Mouse (Mus musculus) CD4-positive helper T cell, adult 2 months (primary cell): Measurements from ENCODE around the gene Tubd1.

Experiments used
- DNase-seq: peaks from one replicate; pipeline ENCODE4 v3.0.0-alpha.2; 2012; ENCODE audit warnings: low read depth, missing footprints, low spot score

Tubd1 gene

GRCm38 (mm10) chr11:86598572-86598971 is 53.8 kb downstream of the Tubd1 start:
- no peak for DNase-seq

DNA sequence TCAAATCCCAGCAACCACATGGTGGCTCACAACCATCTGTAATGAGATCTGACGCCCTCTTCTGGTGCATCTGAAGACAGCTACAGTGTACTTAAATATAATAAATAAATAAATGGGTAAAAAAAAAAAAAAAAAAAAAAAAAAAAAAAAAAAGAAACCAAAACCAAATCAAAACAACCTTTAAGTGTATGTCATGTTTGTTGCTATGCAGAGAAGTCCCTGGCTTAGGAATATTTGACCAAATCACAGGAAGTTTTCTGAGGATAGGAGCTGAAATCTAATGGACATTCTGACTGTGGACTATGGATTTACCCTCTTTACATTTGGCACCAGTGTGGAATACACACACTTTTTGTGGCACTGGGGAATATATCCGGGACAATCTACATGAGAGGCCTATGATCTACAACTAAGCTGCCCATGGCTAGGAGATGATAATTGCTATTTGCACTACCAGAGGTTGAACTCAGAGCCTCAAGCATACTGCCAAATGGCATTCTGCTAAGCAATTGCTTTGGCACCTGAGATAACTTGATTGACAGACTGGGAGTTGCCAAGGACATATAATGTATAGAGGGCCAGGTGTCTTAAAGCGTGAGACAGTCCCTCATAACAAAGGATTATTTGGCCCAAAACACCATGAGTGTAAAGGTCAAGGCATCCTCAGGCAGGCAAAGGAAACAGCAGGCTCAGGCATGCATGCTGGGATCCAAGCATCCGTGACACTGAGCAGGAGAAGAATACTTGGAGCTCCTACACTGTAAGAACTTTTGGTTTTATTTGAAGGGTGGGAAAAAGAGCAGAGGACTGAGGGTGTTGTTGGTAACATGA is 54.8 kb downstream of the Tubd1 start:
- DNase-seq: no peak

DNA sequence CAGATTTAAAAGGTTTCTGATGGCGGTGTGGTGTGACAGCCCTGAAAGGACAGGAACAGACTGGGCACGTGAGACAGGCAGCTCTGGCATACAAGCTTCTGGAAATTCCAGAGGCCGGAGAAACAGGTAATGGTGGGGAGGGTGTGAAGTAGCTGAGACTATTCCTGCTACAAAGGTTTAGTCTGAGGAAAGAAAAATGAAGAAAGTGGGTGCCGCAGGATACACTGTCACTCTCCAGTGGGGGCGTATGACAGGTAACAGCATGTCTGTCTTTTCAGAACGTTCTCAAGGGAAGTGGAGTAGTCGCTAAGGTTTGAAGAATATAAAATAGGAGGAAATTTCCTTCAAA is 55.4 kb downstream of the Tubd1 start:
- peak; percentile 25 for DNase-seq

DNA sequence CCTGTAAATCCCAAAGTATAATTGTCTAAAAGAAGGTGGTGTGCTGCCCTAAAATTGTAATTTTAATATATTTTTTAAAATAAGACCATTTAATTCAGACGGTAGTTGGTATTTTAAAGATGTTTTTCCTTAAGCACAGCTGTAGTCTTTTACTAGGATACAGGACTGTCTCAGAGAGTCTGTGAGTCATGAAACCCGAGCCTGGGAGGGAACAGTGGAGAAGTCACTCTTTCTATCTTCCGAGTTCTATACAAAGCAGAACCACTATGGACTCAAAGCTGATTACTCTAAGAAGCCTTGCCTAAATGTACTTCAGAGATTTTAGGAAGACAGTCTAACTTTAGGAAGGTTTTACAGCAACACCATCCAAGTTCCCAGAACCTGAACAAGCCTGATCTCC is 57.3 kb downstream of the Tubd1 start:
- DNase-seq: no peak

DNA sequence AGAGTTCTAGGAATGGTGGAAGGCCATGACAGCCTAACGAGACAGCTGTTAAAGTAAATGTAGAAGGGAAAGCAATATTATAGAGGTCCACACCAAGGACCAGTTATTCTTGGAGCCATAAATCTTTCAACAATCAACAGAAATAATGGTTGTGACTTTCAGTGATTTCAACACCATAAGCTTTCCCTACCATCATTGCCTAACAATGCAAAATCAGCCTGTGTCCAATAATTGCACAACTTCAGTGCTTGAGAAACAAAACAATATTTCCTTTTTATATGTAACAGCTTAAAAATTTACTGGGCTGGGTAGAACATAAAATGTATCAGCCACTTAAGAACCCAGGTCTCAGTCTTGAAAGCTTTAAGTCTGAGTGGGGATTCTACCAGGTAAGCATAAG is 58.9 kb downstream of the Tubd1 start:
- DNase-seq: no peak

DNA sequence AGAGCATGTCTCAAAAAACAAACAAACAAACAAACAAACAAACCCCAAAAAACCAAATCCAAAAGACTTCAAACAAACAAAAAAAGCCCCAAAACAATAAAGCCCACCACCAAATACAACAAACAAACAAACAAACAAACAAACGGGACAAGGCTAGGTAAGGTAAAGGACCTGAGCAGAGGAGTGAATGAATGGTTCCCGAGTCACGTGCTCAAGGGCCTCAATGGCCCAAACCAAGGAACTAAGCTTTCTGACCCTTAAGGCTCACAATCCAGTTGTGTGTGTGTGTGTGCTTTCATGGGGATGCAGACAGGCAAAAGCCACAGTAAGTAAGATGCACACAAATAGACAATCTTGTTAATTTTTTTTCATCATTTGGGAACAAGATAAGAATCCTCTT is 59.5 kb downstream of the Tubd1 start:
- no peak for DNase-seq

GRCm38 (mm10) chr11:86604732-86605520 is 60.1 kb downstream of the Tubd1 start:
- no peak for DNase-seq

DNA sequence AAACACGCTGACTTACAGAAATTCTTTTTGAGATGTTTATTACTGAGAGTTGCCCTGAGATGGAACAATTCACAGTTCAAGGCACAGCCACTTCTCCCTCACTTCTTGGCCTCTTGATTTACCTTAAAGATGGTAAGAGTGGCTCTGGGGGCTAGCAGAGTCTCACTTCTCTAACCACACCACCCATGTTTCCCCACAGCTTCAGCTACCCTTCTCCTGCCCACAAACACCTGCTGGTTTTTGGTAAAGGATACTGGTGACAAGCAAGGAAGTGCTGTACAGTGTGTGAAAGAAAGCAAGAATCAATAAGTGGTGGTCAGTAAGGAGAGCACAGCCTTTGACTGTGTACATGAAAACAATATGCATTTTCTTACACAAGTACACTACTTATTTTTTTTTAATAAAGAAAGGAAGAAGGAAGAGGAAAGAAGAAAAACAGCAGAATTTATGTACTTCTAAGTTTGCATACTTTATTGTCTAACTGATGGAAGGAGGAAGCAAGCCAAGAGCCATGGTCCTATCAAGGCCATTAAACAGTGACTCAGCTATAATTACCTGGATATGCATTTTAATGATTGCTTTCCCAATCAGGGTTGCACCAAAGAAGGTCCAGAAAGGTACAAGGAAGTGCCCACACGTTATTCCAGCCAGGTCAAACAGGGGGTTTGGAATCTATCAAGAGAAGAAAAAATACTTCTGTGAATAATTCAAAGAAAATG is 62.0 kb downstream of the Tubd1 start:
- peak; percentile 53 for DNase-seq

DNA sequence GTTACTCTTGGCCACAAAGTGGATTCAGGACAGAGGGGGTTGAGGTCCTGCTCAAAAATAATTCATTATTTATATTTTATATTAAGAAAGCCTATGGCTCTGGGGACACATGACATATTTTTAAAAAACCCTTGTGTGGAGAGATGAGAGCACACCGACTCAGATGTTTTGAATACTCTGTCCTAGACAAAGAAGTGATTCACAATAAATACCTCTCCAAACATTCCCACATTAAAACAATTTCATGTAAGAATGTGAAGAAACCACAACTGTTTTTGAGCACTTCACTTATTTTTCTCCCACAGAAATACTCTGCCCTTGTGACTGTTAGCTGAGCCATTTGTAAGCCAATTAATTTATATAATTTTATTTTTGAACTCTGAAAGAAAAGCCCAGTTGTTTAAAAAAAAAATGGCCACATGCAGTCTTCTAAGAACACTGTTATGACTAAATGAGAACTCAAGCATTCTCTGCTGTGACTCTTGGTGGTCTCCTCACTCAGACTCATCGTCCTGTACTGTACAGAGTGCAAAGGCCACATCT is 63.1 kb downstream of the Tubd1 start:
- DNase-seq: no peak

DNA sequence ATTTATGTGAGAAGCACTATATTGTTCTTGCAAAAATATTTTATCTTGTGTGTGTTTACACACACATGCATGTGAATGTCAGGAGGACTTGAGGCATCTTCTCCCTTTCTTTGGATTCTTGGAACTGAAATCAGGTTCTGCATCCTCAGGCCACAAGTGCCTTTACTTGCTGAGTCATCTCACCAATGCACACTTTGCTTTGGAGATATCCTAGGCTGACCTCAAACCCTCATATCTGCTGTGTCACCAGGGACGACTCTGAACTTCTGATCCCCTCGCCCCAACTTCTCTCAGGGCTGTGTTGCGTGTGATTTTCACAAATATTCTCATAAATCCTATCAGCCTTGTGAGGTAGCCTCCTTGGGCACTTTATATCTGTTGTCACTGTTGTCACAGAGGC is 65.4 kb downstream of the Tubd1 start:
- DNase-seq: no peak

DNA sequence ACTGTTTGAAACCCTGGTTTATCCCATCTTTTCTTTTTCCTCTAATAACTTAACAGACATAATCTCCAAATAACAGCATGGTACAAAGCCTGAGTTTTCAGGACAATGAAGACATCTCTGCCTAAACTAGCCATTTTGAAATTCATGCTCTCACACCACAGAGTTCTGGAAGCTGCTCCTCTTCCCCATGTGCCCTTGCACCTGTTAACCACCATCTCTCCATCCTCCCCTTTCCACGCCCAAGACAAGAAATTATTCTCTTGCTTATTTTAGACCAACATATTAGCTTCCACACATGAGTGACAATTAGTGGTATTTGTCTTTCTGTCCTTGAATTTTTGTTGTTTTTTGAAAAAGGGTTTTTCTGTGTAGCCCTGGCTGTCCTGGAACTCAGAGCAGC is 67.2 kb downstream of the Tubd1 start:
- no peak for DNase-seq

GRCm38 (mm10) chr11:86614056-86614530 is 69.3 kb downstream of the Tubd1 start:
- no peak for DNase-seq

DNA sequence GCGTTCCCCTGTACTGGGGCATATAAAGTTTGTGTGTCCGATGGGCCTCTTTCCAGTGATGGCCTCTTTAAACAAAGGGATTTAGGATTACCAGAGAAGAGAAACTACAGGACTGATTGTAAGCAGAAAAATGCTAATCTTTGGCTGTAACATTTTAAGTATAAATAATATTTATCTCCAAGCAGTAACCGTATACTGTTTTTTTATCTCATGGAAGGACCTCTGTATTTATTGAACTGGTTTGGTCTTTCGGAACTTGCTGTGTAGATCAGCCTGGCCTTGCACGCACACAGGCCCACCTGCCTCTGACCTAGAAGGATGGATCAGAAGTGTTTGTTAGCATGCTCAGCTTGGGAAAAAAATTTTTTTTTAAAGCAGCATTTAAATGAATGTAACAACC is 69.8 kb downstream of the Tubd1 start:
- no peak for DNase-seq
